In the genomic region with DNA sequence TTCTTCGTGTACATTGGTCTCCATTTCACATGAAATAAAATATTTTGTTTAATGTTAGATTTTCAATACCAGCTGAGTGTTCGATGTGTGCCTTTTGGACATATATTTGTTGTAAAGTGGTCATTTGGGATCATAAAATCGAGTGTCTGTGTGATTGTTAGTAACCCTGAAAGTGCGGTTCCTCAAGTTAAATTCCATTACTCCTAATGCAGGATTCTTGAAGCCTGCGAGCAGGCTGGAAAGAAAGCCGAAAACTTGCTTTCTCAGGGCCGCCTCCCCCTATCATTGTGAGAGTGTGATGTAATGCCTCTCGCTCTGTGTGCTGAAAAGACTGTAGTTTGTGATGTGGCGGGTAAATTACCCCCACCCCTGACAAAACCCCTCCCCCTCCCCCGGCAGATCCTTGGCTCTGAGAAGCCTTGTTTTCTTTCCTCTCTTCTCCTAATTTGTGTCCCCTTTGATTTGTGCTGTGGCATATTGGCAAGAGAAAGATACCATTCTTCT, we compare ENCODE assay signal across 8 mouse cellular contexts.
A peak's percentile ranks its signal among the peaks of the same experiment; 100 is the strongest.
DNase-seq lines count a peak whose midpoint lies in the region; ATAC-seq lines count a peak whose summit lies in the region.

No protein-coding gene starts in this region.

- H3K27me3 ChIP-seq in forebrain, embryonic 15.5 days: no peaks in the 10 kb centered on the region

- peak; percentile 28 to 46 for DNase-seq in layer of hippocampus, adult 8-10 months (ENCODE audit: low spot score in 2 of 2)
- no peak for DNase-seq in layer of hippocampus, adult 9-11 months
- peak; percentile 74 for DNase-seq in c-Kit-positive CD71-positive TER-119-positive erythroid progenitor cells, embryonic 14.5 days (ENCODE audit: low spot score)
- DNase-seq in liver: peak; percentile 83
- peak; percentile 77 for DNase-seq in naive thymus-derived CD4-positive, alpha-beta T cell, adult 2 months (ENCODE audit: low read depth)
- peak; percentile 60 for DNase-seq in thymus, postnatal 14 days

- H3K9me3 ChIP-seq in forebrain, embryonic 15.5 days: no peaks in the 10 kb centered on the region

- peak overlapping the region; percentile 54 for H3K4me2 ChIP-seq in forebrain, embryonic 15.5 days (replicated peaks)

- H3K36me3 ChIP-seq in forebrain, embryonic 15.5 days: no peaks in the 10 kb centered on the region

- WGBS in forebrain, embryonic 15.5 days: under 1% methylated on average over 10 of the region's 10 CpGs

- H3K4me3 ChIP-seq in forebrain, embryonic 15.5 days: peak overlapping the region; percentile 57

- peak overlapping the region; percentile 89 for H3K27ac ChIP-seq in forebrain, embryonic 15.5 days (replicated peaks)

- peak overlapping the region; percentile 72 for H3K9ac ChIP-seq in forebrain, embryonic 15.5 days (replicated peaks)

- peaks cover 46% of the 10 kb centered on the region for H3K4me1 ChIP-seq in forebrain, embryonic 15.5 days

- peak; percentile 61 for ATAC-seq in forebrain, embryonic 15.5 days (replicated peaks)
- peak; percentile 20 for ATAC-seq in inflammation-experienced regulatory T-cells, adult 6 months
